Mouse (Mus musculus) liver, postnatal 0 days (tissue): ENCODE measurements at regions not wholly inside any gene's neighbourhood (a gene's known extent, or its start where the extent isn't known, plus 50 kb on each side); places are given as distances from the start of the nearest gene placed in this dataset.

Source experiments
- ATAC-seq: fragments of 200-750 bp; cut with Nextera tagmentation; 2 replicates; pipeline ENCODE4 v1.8.0; 2017; ENCODE audit warnings: mild to moderate bottlenecking, moderate library complexity
- DNase-seq: peaks from one replicate; pipeline ENCODE4 v3.0.0-alpha.2; 2016
- H3K27ac ChIP-seq: fragments of 300-500 bp; sonication (generic); 2 replicates; pipeline ENCODE4 v1.5.1; 2014; ENCODE audit warnings: antibody characterized with exemption, moderate library complexity, mild to moderate bottlenecking, low read depth
- H3K27me3 ChIP-seq: fragments of 300-500 bp; sonication (generic); 2 replicates; pipeline ENCODE4 v1.6.1; 2014; ENCODE audit warnings: low read length, control low read depth, mixed read lengths; ENCODE audit not compliant: insufficient read depth
- H3K36me3 ChIP-seq: fragments of 300-500 bp; sonication (generic); replicated peaks from 2 replicates; pipeline ENCODE4 v1.6.1; 2014; ENCODE audit warnings: mild to moderate bottlenecking, control low read depth, low read length, moderate library complexity, mixed read lengths; ENCODE audit not compliant: insufficient read depth
- H3K4me1 ChIP-seq: fragments of 300-500 bp; sonication (generic); 2 replicates; pipeline ENCODE4 v1.6.1; 2014; ENCODE audit warnings: antibody characterized with exemption, mild to moderate bottlenecking, control low read depth; ENCODE audit not compliant: insufficient read depth
- H3K4me2 ChIP-seq: fragments of 300-500 bp; sonication (generic); 2 replicates; pipeline ENCODE4 v1.6.1; 2014; ENCODE audit warnings: low read depth, mild to moderate bottlenecking, low read length, moderate library complexity, mixed read lengths
- H3K4me3 ChIP-seq: fragments of 300-500 bp; sonication (generic); 2 replicates; pipeline ENCODE4 v1.5.1; 2014; ENCODE audit warnings: low read depth, low read length
- H3K9ac ChIP-seq: fragments of 300-500 bp; sonication (generic); replicated peaks from 2 replicates; pipeline ENCODE4 v1.6.1; 2014; ENCODE audit warnings: mild to moderate bottlenecking, moderate library complexity
- H3K9me3 ChIP-seq: fragments of 300-500 bp; sonication (generic); 2 replicates; pipeline ENCODE4 v1.6.1; 2016; ENCODE audit warnings: mild to moderate bottlenecking, control low read depth, low read length, mixed read lengths
- CTCF ChIP-seq: sonication (generic); IDR thresholded peaks from 2 replicates; pipeline ENCODE4 v1.5.1; 2016; ENCODE audit warnings: antibody characterized with exemption, low read depth
- EP300 ChIP-seq: IDR thresholded peaks from 2 replicates; pipeline ENCODE4 v1.6.1; 2016; ENCODE audit warnings: antibody characterized with exemption, low read depth, mild to moderate bottlenecking
- WGBS: fragments of 180-500 bp; shearing (Covaris S2); extraction: QIAGEN DNeasy Blood & Tissue Kit; methylation state at CpG from one replicate; pipeline ENCODE4 v1.1.7; 2014; ENCODE audit not compliant: insufficient replicate concordance; 5-methylcytosine and 5-hydroxymethylcytosine counted together

GRCm38 (mm10) chr6:31846319-31846718, 203.7 kb upstream of the 1700012A03Rik start:
- Histone ChIP-seq H3K27me3 (no peaks in the 10 kb centered on the region), H3K4me3 (no peak overlapping the region), H3K27ac (no peak overlapping the region), H3K9ac (no peak overlapping the region), H3K9me3 (no peaks in the 10 kb centered on the region), H3K4me2 (no peak overlapping the region), H3K4me1 (no peaks in the 10 kb centered on the region), H3K36me3 (no peaks in the 10 kb centered on the region)
- ATAC-seq (no peak), DNase-seq (no peak)
- WGBS = 83% methylated on average over 9 of the region's 9 CpGs
- TF ChIP-seq EP300 (no peak), CTCF (0 out of 2 replicates have a peak, but pooled peaks have one; percentile 8)

- Histone ChIP-seq H3K9ac (no peak overlapping the region), H3K27ac (no peak overlapping the region), H3K27me3 (no peaks in the 10 kb centered on the region), H3K4me1 (no peaks in the 10 kb centered on the region), H3K36me3 (no peaks in the 10 kb centered on the region), H3K4me3 (no peak overlapping the region), H3K4me2 (no peak overlapping the region), H3K9me3 (no peaks in the 10 kb centered on the region)
- WGBS = 71% methylated on average over 5 of the region's 5 CpGs
- TF ChIP-seq EP300 (no peak), CTCF (no peak)
- ATAC-seq (no peak), DNase-seq (no peak)
Observed at GRCm38 (mm10) chr6:31845671-31846070, 204.4 kb upstream of the 1700012A03Rik start.

GRCm38 (mm10) chr6:31840621-31841020, 209.4 kb upstream of the 1700012A03Rik start:
- DNase-seq (no peak), ATAC-seq (no peak)
- H3K27ac ChIP-seq = no peak overlapping the region
- no peaks in the 10 kb centered on the region for H3K36me3 ChIP-seq
- no peak overlapping the region for H3K4me3 ChIP-seq
- H3K4me2 ChIP-seq = no peak overlapping the region
- H3K9me3 ChIP-seq = no peaks in the 10 kb centered on the region
- H3K9ac ChIP-seq = no peak overlapping the region
- no peaks in the 10 kb centered on the region for H3K27me3 ChIP-seq
- TF ChIP-seq CTCF (peak; percentile 25; the same call in 1 of the 2 replicates), EP300 (no peak)
- no peaks in the 10 kb centered on the region for H3K4me1 ChIP-seq
- 83% methylated on average over 4 of the region's 4 CpGs for WGBS

GRCm38 (mm10) chr6:31838588-31838987, 211.5 kb upstream of the 1700012A03Rik start:
- H3K9ac ChIP-seq = no peak overlapping the region
- TF ChIP-seq CTCF (peak; percentile 67), EP300 (no peak)
- H3K4me3 ChIP-seq = no peak overlapping the region
- no peaks in the 10 kb centered on the region for H3K9me3 ChIP-seq
- no peak overlapping the region for H3K4me2 ChIP-seq
- H3K27me3 ChIP-seq = no peaks in the 10 kb centered on the region
- H3K27ac ChIP-seq = no peak overlapping the region
- DNase-seq (peak; percentile 31), ATAC-seq (no peak)
- no peaks in the 10 kb centered on the region for H3K4me1 ChIP-seq
- no peaks in the 10 kb centered on the region for H3K36me3 ChIP-seq
- 49% methylated on average over 1 of the region's 1 CpGs for WGBS

- ATAC-seq = no peak
- Histone ChIP-seq H3K4me2 (no peak overlapping the region), H3K9ac (no peak overlapping the region), H3K9me3 (no peaks in the 10 kb centered on the region), H3K4me3 (no peak overlapping the region), H3K4me1 (no peaks in the 10 kb centered on the region), H3K36me3 (no peaks in the 10 kb centered on the region), H3K27me3 (no peaks in the 10 kb centered on the region), H3K27ac (no peak overlapping the region)
- DNase-seq = no peak
- TF ChIP-seq CTCF = no peak
- no peak for TF ChIP-seq EP300
Observed at GRCm38 (mm10) chr6:31835795-31836194, 214.3 kb upstream of the 1700012A03Rik start.

GRCm38 (mm10) chr6:31834503-31834902, 215.5 kb upstream of the 1700012A03Rik start:
- Histone ChIP-seq H3K9me3 (no peaks in the 10 kb centered on the region), H3K27ac (no peak overlapping the region), H3K4me3 (no peak overlapping the region), H3K36me3 (no peaks in the 10 kb centered on the region), H3K9ac (no peak overlapping the region), H3K27me3 (no peaks in the 10 kb centered on the region), H3K4me1 (no peaks in the 10 kb centered on the region), H3K4me2 (no peak overlapping the region)
- 22% methylated on average over 3 of the region's 4 CpGs for WGBS
- DNase-seq (no peak), ATAC-seq (no peak)
- no peak for TF ChIP-seq CTCF
- TF ChIP-seq EP300 = no peak

GRCm38 (mm10) chr6:31830610-31831009, 219.4 kb upstream of the 1700012A03Rik start:
- ATAC-seq (no peak), DNase-seq (no peak)
- Histone ChIP-seq H3K27me3 (no peaks in the 10 kb centered on the region), H3K4me1 (no peaks in the 10 kb centered on the region), H3K4me2 (no peak overlapping the region), H3K36me3 (no peaks in the 10 kb centered on the region), H3K27ac (no peak overlapping the region), H3K9me3 (no peaks in the 10 kb centered on the region), H3K4me3 (no peak overlapping the region), H3K9ac (no peak overlapping the region)
- TF ChIP-seq CTCF (no peak), EP300 (no peak)
- 53% methylated on average over 11 of the region's 11 CpGs for WGBS
